Mouse (Mus musculus): ENCODE results near the gene Kcnn3. TPM values are rescaled to one million over a fixed set of nuclear protein-coding genes. Genes with fewer than 3 reads are reported as not detected.

The Kcnn3 gene
- polyA plus RNA-seq, 1 experiment from 2014 or later: 1.2 TPM

DNA sequence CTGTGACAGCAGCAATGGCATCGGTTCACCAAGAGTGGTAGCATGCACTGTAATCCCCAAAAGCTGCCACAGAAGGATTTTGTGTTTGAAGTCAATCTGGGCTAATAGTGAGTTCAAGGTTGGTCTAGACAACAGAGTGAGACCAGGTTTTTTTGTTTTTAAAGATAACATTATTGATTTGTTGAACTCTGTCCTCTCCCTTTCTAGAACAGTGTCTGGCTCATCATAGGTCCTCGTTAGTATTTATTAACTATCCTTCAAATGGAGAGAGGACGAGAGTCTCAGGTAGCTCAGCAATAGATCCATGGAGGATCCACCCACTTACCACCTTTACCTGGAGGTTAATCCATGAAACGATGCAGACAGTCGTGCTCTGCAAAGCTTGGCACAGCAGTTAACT lies 137.1 kb downstream of the Kcnn3 start:
- ATAC-seq (ENCODE audit: borderline replicate concordance, extremely low read depth, low FRiP score, low TSS enrichment): no peak
- Histone ChIP-seq H3K4me3 (no peak overlapping the region), H3K9ac (no peak overlapping the region), H3K27ac (no peak overlapping the region), H3K4me1 (peaks cover 10% of the 10 kb centered on the region), H3K27me3 (0 out of 2 replicates have a peak, but pooled peaks cover 3% of the 10 kb centered on the region), H3K9me3 (no peaks in the 10 kb centered on the region), H3K36me3 (no peaks in the 10 kb centered on the region), H3K4me2 (no peak overlapping the region)
- WGBS: 84% methylated on average over 5 of the region's 5 CpGs

DNA sequence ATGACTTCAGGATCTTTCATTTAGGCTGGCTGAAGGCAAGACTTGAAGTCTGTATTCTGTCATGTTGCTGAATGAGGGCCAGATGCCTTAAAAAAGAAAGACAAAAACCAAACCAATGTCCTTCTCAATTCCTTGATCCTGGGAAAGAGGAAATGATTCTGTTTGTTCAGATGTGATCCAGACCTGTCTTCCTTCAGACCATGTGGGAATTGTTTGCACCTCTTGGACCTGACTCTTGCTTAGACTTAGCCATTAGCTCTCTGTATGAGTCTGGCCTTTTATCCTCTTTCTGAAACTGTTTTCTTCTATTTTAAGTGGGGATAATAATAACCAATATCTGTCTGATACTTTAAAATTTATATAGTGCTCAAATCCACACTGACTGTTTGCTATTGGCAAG lies 138.5 kb downstream of the Kcnn3 start:
- 0 out of 2 replicates have a peak, but pooled peaks cover 3% of the 10 kb centered on the region for H3K27me3 ChIP-seq
- H3K9ac ChIP-seq: no peak overlapping the region
- H3K9me3 ChIP-seq: no peaks in the 10 kb centered on the region
- ATAC-seq (ENCODE audit: borderline replicate concordance, extremely low read depth, low FRiP score, low TSS enrichment): no peak
- no peak overlapping the region for H3K4me2 ChIP-seq
- no peaks in the 10 kb centered on the region for H3K4me1 ChIP-seq
- no peaks in the 10 kb centered on the region for H3K36me3 ChIP-seq
- H3K4me3 ChIP-seq: no peak overlapping the region
- H3K27ac ChIP-seq: no peak overlapping the region

DNA sequence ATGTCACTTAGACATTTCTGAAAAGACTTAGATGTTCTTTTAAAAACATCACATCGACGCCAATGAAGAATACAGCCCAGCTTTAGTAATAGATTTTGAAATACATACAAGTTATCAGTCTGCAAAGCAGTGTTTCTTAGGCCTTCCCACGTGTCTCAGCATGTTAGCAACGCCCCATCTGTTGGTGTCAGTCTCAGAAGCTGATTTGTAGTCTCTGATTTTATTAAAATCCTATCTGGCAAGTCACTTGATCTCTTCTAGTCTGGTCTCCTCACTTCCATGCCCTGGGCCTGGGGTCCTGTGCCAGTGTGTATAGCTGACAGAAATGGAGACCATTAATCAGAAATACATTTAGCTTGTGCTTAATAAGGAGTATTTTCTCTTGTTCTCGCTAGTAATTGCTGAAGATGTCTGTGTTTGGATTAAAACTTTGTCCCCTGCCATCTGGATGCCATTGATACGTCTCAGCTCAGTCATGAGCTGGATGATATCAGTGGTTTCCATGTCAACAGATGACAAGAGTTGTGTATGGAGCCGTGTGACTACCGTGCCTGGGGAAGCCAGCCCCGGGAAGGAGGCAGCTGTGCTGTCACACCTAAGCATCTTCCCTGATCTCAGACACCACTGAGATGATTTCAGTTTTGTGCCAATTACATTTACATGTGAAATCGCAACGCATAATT lies 140.1 kb downstream of the Kcnn3 start:
- no peak overlapping the region for H3K27ac ChIP-seq
- H3K36me3 ChIP-seq: no peaks in the 10 kb centered on the region
- no peak overlapping the region for H3K9ac ChIP-seq
- H3K4me2 ChIP-seq: no peak overlapping the region
- no peak for ATAC-seq (ENCODE audit: borderline replicate concordance, extremely low read depth, low FRiP score, low TSS enrichment)
- no peaks in the 10 kb centered on the region for H3K9me3 ChIP-seq
- H3K4me3 ChIP-seq: no peak overlapping the region
- H3K4me1 ChIP-seq: 0 out of 2 replicates have a peak, but pooled peaks cover 5% of the 10 kb centered on the region
- no peaks in the 10 kb centered on the region for H3K27me3 ChIP-seq
- WGBS: 53% methylated on average over 11 of the region's 11 CpGs

DNA sequence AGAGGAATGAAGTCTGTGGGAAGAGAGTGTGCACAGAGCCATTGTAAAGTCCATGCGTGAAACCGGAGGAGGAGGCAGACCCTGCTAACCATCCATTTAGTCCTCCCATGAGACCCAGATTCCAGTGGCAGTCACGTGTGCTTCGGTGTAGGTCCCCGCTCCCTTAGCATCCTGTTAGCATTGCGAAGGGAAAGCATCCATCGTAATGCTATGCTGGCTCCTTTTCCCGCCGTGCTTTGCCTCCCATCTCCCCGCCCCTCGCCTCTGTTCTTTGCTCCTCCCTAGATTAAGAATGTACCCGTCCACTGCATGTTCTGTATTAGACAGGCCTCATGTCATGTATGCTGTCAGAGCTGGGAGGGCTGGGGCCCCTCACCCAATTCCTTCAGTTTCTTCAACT lies 144.8 kb downstream of the Kcnn3 start:
- no peak overlapping the region for H3K27ac ChIP-seq
- H3K4me1 ChIP-seq: peaks cover 14% of the 10 kb centered on the region; the same call in 1 of the 2 replicates
- no peaks in the 10 kb centered on the region for H3K27me3 ChIP-seq
- H3K9ac ChIP-seq: no peak overlapping the region
- H3K4me3 ChIP-seq: no peak overlapping the region
- ATAC-seq (ENCODE audit: borderline replicate concordance, extremely low read depth, low FRiP score, low TSS enrichment): no peak; the same call in 1 of the 2 replicates
- WGBS: 36% methylated on average over 12 of the region's 12 CpGs
- no peaks in the 10 kb centered on the region for H3K9me3 ChIP-seq
- no peak overlapping the region; the same call in 1 of the 2 replicates for H3K4me2 ChIP-seq
- no peaks in the 10 kb centered on the region for H3K36me3 ChIP-seq

DNA sequence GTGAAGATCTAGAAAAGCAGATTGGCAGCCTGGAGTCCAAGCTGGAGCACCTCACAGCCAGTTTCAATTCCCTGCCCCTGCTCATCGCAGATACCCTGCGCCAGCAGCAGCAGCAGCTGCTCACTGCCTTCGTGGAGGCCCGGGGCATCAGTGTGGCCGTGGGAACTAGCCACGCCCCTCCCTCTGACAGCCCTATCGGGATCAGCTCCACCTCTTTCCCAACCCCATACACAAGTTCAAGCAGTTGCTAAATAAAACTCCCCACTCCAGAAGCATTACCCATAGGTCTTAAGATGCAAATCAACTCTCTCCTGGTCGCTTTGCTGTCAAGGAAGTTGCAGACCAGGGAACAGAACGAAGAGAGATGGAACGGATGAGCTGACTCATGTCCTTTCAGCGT lies 147.2 kb downstream of the Kcnn3 start:
- H3K27me3 ChIP-seq: no peaks in the 10 kb centered on the region
- 21% methylated on average over 11 of the region's 11 CpGs for WGBS
- H3K4me1 ChIP-seq: peaks cover 20% of the 10 kb centered on the region
- no peak overlapping the region for H3K4me3 ChIP-seq
- no peak overlapping the region for H3K9ac ChIP-seq
- no peaks in the 10 kb centered on the region for H3K36me3 ChIP-seq
- no peaks in the 10 kb centered on the region for H3K9me3 ChIP-seq
- peak overlapping the region; percentile 37 for H3K4me2 ChIP-seq
- no peak overlapping the region for H3K27ac ChIP-seq
- peak; percentile 70 for ATAC-seq (ENCODE audit: borderline replicate concordance, extremely low read depth, low FRiP score, low TSS enrichment)

DNA sequence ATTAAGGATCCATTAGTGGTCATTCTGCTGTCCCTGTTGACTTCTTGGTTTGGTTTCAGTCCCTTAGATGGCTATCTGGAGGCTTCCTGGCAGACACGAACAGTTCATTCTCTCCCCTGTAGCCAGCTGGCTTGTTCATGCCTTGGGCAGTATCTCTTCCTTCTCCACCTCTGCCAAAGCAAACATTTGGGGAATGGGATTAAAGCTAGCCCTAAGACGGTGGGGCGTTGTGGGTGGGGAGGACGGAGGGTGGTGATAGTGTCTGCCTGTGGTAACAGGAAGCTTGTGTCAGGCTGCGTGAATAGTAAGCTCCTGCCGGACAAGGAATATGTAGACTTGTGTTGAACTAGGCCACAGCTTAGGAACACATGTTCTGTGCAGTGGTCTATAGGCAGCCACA lies 151.4 kb downstream of the Kcnn3 start:
- peaks cover 16% of the 10 kb centered on the region for H3K4me1 ChIP-seq

DNA sequence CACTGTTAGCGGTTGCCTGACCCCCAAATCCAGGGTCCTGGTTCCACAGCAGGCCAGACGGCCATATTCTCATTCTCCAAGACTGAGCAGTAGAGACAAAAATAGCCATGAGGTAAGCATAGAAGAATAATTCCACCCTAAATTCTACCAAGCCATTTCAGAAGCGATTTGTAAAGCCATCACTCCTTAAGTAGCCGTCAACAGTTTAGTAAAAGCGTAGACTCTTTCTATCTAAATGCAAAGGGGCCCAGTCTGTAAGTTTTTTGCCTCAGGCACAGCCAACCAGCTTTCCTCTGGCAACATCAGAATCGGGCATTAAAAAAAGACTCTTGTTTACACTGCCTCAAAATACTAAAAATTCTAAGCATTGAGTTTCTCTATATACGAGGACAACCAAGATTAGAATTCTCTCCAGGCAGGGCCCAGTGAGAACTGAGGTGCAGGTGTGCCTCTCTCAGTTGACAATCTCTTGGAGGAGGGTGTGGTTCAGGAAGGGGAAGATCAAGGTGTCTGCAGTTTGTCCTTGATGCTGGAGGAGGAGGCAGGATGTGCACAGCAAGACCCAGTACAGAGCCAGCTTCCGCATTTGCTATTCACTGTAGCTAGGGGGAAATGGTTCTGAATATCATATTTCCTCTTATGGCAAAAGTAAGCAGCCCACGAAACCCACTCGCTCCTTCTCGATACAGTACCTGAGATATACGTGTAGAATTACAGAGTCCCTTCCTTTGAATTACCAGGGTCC lies 152.8 kb downstream of the Kcnn3 start:
- H3K27me3 ChIP-seq: 0 out of 2 replicates have a peak, but pooled peaks cover 3% of the 10 kb centered on the region
- WGBS: 72% methylated on average over 12 of the region's 12 CpGs
- H3K4me1 ChIP-seq: peaks cover 7% of the 10 kb centered on the region
- no peak overlapping the region for H3K4me2 ChIP-seq
- no peak overlapping the region for H3K9ac ChIP-seq
- no peaks in the 10 kb centered on the region for H3K36me3 ChIP-seq
- no peak for ATAC-seq (ENCODE audit: borderline replicate concordance, extremely low read depth, low FRiP score, low TSS enrichment)
- no peaks in the 10 kb centered on the region for H3K9me3 ChIP-seq
- H3K27ac ChIP-seq: no peak overlapping the region
- no peak overlapping the region for H3K4me3 ChIP-seq

More for the DNA sequence above, 151.4 kb downstream of the Kcnn3 start:
- Histone ChIP-seq H3K9me3 (no peaks in the 10 kb centered on the region), H3K27me3 (no peaks in the 10 kb centered on the region), H3K4me3 (no peak overlapping the region), H3K4me2 (no peak overlapping the region), H3K27ac (no peak overlapping the region), H3K36me3 (no peaks in the 10 kb centered on the region), H3K9ac (no peak overlapping the region)
- ATAC-seq (ENCODE audit: borderline replicate concordance, extremely low read depth, low FRiP score, low TSS enrichment): no peak
- 22% methylated on average over 6 of the region's 6 CpGs for WGBS

DNA sequence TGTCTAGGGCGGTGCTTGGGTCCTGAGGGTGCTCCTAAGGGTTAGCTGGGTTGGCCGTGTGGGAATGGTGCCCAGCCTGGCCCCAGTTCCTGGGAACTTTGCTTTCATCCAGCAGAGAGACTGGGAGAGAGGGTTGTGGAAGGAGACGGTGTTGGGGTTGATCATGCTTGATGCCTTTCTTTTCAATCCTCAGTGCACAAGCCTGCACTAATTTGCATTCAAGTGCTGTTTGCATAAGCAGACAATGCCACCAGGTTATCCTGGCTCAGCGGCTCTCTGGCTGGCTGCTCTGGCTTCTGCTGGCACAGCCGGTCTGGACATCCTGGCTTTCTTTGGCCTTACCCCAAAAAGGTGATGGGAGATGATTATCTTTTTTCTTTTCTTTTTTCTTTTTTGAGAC lies 157.7 kb downstream of the Kcnn3 start:
- Histone ChIP-seq H3K9me3 (no peaks in the 10 kb centered on the region), H3K36me3 (no peaks in the 10 kb centered on the region), H3K27ac (no peak overlapping the region), H3K4me1 (0 out of 2 replicates have a peak, but pooled peaks cover 1% of the 10 kb centered on the region), H3K4me3 (no peak overlapping the region), H3K27me3 (0 out of 2 replicates have a peak, but pooled peaks cover 5% of the 10 kb centered on the region), H3K4me2 (no peak overlapping the region), H3K9ac (no peak overlapping the region)
- WGBS: 71% methylated on average over 5 of the region's 5 CpGs
- no peak for ATAC-seq (ENCODE audit: borderline replicate concordance, extremely low read depth, low FRiP score, low TSS enrichment)

DNA sequence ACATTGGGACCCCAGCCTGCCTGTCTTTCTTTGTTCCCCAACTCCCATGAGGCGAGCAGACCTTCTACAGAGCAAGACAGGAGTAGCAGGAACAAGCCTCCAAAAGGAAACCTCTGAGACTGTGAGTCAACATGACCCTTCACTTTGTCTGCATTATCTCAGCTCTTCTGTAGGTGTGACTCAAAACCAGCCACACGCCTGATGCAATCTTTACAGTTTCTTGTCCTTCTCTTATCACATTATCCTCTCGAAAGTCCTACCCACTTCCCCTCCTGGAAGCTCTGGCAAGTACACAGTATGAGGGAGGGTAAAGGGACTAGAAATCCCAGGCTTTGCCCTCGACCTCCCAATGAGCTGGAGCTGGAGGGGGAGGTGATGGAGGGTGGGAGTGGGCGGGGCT lies 166.1 kb downstream of the Kcnn3 start:
- Histone ChIP-seq H3K27ac (no peak overlapping the region), H3K4me1 (peaks cover 11% of the 10 kb centered on the region; the same call in 1 of the 2 replicates), H3K9ac (no peak overlapping the region), H3K4me3 (no peak overlapping the region), H3K27me3 (peaks cover 20% of the 10 kb centered on the region; the same call in 1 of the 2 replicates), H3K4me2 (no peak overlapping the region), H3K36me3 (no peaks in the 10 kb centered on the region), H3K9me3 (no peaks in the 10 kb centered on the region)
- 22% methylated on average over 5 of the region's 5 CpGs for WGBS
- ATAC-seq (ENCODE audit: borderline replicate concordance, extremely low read depth, low FRiP score, low TSS enrichment): no peak

DNA sequence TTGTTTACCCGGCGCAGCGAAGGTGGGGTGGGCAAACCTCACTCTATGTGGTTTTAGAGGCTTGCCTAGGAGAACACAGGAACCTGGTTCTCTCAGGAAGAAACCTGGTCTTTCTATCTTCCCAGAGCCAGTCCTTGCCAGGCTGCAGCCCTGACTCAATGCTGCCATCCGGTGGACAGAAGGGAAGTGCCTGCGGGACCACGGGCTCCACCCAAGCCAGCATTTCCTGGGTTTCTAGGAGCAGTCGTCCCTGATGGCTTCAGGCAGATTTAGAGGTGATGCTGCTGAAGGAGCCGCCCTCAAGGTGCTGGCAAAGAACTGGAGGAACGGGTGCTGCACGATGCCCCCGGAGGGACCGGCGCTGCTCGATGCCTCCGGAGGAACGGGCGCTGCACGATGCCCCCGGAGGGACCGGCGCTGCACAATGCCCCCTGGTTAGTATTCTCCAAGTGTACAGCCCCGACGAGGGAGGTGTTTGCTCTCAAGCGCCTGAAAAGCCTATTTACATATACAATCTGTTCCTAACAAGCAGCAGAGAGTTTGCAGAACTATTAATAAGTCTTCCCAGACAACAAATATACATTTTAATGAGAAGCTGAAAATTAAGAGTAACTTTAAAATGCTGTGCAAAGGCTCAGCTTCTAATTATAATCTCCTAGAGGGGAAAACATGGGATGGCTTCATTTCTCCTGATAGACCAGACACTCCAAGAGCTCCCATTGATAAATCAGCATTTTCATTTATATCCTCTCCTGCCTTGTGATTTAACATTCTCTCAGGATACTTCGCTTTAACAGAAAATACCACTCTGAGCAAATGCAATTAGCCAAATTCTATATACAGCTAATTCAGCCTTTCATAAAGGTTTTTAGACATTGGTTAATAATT lies 169.0 kb downstream of the Kcnn3 start:
- 5% methylated on average over 25 of the region's 25 CpGs for WGBS
- Histone ChIP-seq H3K27me3 (peaks cover 12% of the 10 kb centered on the region; the same call in 1 of the 2 replicates), H3K27ac (no peak overlapping the region), H3K9ac (peak overlapping the region; percentile 53), H3K4me3 (peak overlapping the region; percentile 42), H3K36me3 (no peaks in the 10 kb centered on the region), H3K4me2 (peak overlapping the region; percentile 82), H3K9me3 (no peaks in the 10 kb centered on the region), H3K4me1 (peaks cover 4% of the 10 kb centered on the region; the same call in 1 of the 2 replicates)
- ATAC-seq (ENCODE audit: borderline replicate concordance, extremely low read depth, low FRiP score, low TSS enrichment): peak; percentile 57; the same call in 1 of the 2 replicates

DNA sequence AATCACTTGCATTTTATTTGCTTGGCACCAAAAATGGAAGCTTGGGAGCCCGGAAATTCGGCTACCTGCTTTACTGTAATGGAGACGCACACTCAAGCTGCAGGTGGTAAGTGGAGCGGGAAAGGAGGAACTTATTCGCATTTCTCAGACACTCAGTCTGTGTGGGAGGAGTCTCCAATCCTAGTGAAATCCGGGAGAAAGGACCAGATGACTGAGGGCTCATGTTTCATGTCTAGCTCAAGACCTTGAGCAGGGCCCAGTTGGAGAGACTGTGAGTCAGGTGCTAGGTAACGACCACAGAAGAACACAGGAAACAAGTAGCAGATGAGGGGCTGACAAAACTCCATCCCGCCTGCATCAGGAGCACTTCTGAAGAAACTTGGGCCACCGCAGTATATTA lies 171.8 kb downstream of the Kcnn3 start:
- no peak for ATAC-seq (ENCODE audit: borderline replicate concordance, extremely low read depth, low FRiP score, low TSS enrichment)
- no peak overlapping the region for H3K4me2 ChIP-seq
- H3K27me3 ChIP-seq: peaks cover 12% of the 10 kb centered on the region; the same call in 1 of the 2 replicates
- H3K27ac ChIP-seq: no peak overlapping the region
- H3K4me1 ChIP-seq: peaks cover 4% of the 10 kb centered on the region; the same call in 1 of the 2 replicates
- H3K9ac ChIP-seq: no peak overlapping the region
- no peaks in the 10 kb centered on the region for H3K36me3 ChIP-seq
- no peaks in the 10 kb centered on the region for H3K9me3 ChIP-seq
- WGBS: 51% methylated on average over 9 of the region's 9 CpGs
- H3K4me3 ChIP-seq: no peak overlapping the region
